Mouse (Mus musculus): ENCODE measurements around the gene S100a3. TPM values are rescaled to one million over a fixed set of nuclear protein-coding genes. Genes with fewer than 3 reads are reported as not detected.

Gene S100a3
- total and polyA plus RNA-seq, 3 experiments = not detected

DNA sequence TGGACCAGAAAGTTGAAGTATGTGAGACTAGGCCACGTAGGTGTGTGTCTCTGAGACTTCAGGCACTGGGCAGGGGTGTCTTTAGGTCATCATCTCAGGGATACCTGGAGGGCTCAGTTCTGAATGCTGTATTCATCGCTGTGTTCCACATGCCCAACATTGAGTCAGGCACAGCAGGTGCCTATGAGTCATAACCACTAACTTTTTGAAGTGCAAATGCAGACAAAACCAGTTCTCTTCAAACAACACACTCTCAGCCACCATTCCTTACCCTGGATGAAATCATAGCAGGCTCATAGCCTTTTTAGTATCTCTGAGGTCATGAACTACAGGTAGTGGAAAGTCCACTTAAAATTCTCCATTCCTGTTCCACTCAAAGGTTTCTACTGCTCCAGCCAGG lies 68.9 kb downstream of the S100a3 start:
- in situ Hi-C loops (cut with MboI; ENCODE audit: low pct_ligation_motif_present, low pct_unique_long_range_greater_than_20kb, low sequenced_read_pairs) = no loop called here
- H3K4me1 ChIP-seq (ENCODE audit: control insufficient read depth in 1 of 2, insufficient read depth in 2 of 2) = no peaks in the 10 kb centered on the region
- TF ChIP-seq RAD21 (IDR thresholded peaks at IDR 0.05; ENCODE audit: low read depth, low read length) (no peak), MXI1 (IDR thresholded peaks at IDR 0.05; ENCODE audit: low read depth, low read length) (no peak), IRF4 (IDR thresholded peaks at IDR 0.05; ENCODE audit: low read depth, low read length) (no peak), BHLHE40 (IDR thresholded peaks at IDR 0.05; ENCODE audit: low read depth, low read length) (0 out of 2 replicates have a peak, but pooled peaks have one; percentile 20), ELF1 (IDR thresholded peaks at IDR 0.05; ENCODE audit: low read depth, low read length) (no peak), ZC3H11A (IDR thresholded peaks at IDR 0.05; ENCODE audit: low read depth, low read length) (no peak), GABPA (IDR thresholded peaks at IDR 0.05; ENCODE audit: insufficient replicate concordance, low read depth, low read length) (no peak)
- H3K9ac ChIP-seq (ENCODE audit: insufficient read depth, low read depth) = no peak overlapping the region
- H3K9me3 ChIP-seq (replicated peaks; ENCODE audit: low read length) = no peaks in the 10 kb centered on the region
- no peak overlapping the region for H3K27ac ChIP-seq (ENCODE audit: insufficient read depth, low read depth)
- no peak overlapping the region for H3K4me3 ChIP-seq (replicated peaks in 1 of 3; ENCODE audit: low read depth in 2 of 3, low read length in 2 of 3, poor library complexity in 1 of 3)
- DNase-seq (ENCODE audit: extremely low read depth) = no peak
- H3K36me3 ChIP-seq (replicated peaks in 1 of 2; ENCODE audit: control insufficient read depth in 1 of 2, insufficient read depth in 1 of 2, low read length in 1 of 2) = no peaks in the 10 kb centered on the region
- H3K4me2 ChIP-seq (ENCODE audit: insufficient read depth, low read depth, poor library complexity, severe bottlenecking) = no peak overlapping the region
- dilution Hi-C loops (cut with MboI; ENCODE audit: extremely low pct_ligation_motif_present, extremely low pct_unique_long_range_greater_than_20kb, low sequenced_read_pairs) = no loop called here
- H3K27me3 ChIP-seq (replicated peaks) = peaks cover 3% of the 10 kb centered on the region
- no peaks in the 10 kb centered on the region for H3K79me2 ChIP-seq (replicated peaks; ENCODE audit: control insufficient read depth, extremely low read depth, insufficient read depth, poor library complexity, severe bottlenecking)

DNA sequence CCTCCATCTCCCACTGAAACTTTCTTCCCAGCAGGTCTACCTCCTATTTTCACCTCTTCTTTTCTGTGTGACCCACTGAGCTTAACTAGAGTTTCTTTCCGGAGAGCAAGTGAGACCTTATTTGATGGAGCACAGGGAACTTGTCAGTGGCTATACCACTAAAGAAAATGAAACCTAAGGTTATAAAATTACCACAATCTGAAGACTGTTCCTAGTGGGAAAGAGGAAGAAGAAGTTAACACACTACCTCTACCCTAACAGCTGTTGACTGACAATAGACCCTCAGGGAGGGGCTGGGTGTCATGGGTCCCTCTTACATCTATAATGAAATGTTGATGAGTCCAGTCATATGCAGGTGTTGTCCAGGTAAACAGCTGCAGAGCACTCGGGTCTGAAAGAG lies 71.6 kb downstream of the S100a3 start:
- in situ Hi-C loops (cut with MboI; ENCODE audit: low pct_ligation_motif_present, low pct_unique_long_range_greater_than_20kb, low sequenced_read_pairs) = no loop called here
- H3K27ac ChIP-seq (ENCODE audit: insufficient read depth, low read depth) = no peak overlapping the region
- no peaks in the 10 kb centered on the region for H3K4me1 ChIP-seq (ENCODE audit: control insufficient read depth in 1 of 2, insufficient read depth in 2 of 2)
- H3K36me3 ChIP-seq (replicated peaks in 1 of 2; ENCODE audit: control insufficient read depth in 1 of 2, insufficient read depth in 1 of 2, low read length in 1 of 2) = no peaks in the 10 kb centered on the region
- TF ChIP-seq HCFC1 (IDR thresholded peaks at IDR 0.05; ENCODE audit: low read depth, low read length) (no peak), PAX5 (IDR thresholded peaks at IDR 0.05; ENCODE audit: low read length) (no peak), CHD2 (IDR thresholded peaks at IDR 0.05; ENCODE audit: low read length) (no peak), SIN3A (IDR thresholded peaks at IDR 0.05; ENCODE audit: low read length) (no peak)
- no peak overlapping the region for H3K4me3 ChIP-seq (replicated peaks in 1 of 3; ENCODE audit: low read depth in 2 of 3, low read length in 2 of 3, poor library complexity in 1 of 3)
- H3K9me3 ChIP-seq (replicated peaks; ENCODE audit: low read length) = no peaks in the 10 kb centered on the region
- dilution Hi-C loops (cut with MboI; ENCODE audit: extremely low pct_ligation_motif_present, extremely low pct_unique_long_range_greater_than_20kb, low sequenced_read_pairs) = no loop called here
- no peak overlapping the region for H3K9ac ChIP-seq (ENCODE audit: insufficient read depth, low read depth)
- H3K27me3 ChIP-seq (replicated peaks) = peaks cover 9% of the 10 kb centered on the region
- H3K79me2 ChIP-seq (replicated peaks; ENCODE audit: control insufficient read depth, extremely low read depth, insufficient read depth, poor library complexity, severe bottlenecking) = no peaks in the 10 kb centered on the region
- no peak overlapping the region for H3K4me2 ChIP-seq (ENCODE audit: insufficient read depth, low read depth, poor library complexity, severe bottlenecking)
- no peak for DNase-seq (ENCODE audit: extremely low read depth)

DNA sequence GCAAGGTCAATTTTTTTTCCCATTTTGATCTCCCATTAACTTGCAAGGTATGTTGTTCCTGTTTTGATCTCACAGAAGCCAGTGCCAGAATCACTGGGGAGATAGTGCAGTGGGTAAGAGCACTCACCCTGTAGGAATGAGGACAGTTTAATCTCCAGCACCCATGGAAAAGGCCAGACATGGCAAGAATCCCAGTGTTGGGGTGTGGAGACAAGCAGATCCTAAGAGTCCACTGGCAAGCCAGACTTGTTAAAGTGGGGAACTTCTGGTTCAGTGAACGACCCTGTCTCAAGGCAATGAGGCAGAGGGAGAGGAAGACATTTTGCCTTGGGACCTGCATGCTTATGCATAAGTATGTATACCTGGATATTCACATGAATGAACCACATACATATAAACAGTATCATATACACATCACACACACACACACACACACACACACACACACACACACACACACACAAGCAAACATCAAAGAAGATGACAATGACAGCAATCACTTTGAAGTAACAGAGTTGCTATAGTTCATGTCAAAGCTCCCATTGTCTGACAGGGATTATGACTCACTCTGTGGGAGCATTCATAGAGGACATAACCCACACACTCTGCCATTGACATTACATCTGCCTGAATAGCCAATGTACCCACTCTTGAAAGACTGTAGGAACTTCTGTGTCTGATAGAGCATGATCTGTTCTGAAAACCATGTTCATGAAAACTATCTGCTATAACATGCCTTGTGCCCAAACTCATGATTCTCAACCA lies 78.3 kb downstream of the S100a3 start:
- H3K9ac ChIP-seq (ENCODE audit: insufficient read depth, low read depth) = no peak overlapping the region
- no peak overlapping the region for H3K27ac ChIP-seq (ENCODE audit: insufficient read depth, low read depth)
- no peaks in the 10 kb centered on the region for H3K36me3 ChIP-seq (replicated peaks in 1 of 2; ENCODE audit: control insufficient read depth in 1 of 2, insufficient read depth in 1 of 2, low read length in 1 of 2)
- no peaks in the 10 kb centered on the region for H3K4me1 ChIP-seq (ENCODE audit: control insufficient read depth in 1 of 2, insufficient read depth in 2 of 2)
- TF ChIP-seq EP300 (IDR thresholded peaks at IDR 0.05; ENCODE audit: low read length) (no peak), JUND (conservative IDR thresholded peaks at IDR 0.05; ENCODE audit: low read depth, low read length) (no peak)
- H3K4me2 ChIP-seq (ENCODE audit: insufficient read depth, low read depth, poor library complexity, severe bottlenecking) = no peak overlapping the region
- H3K9me3 ChIP-seq (replicated peaks; ENCODE audit: low read length) = no peaks in the 10 kb centered on the region
- no peak for DNase-seq (ENCODE audit: extremely low read depth)
- in situ Hi-C loops (cut with MboI; ENCODE audit: low pct_ligation_motif_present, low pct_unique_long_range_greater_than_20kb, low sequenced_read_pairs) (no loop called here), dilution Hi-C loops (cut with MboI; ENCODE audit: extremely low pct_ligation_motif_present, extremely low pct_unique_long_range_greater_than_20kb, low sequenced_read_pairs) (no loop called here)
- H3K27me3 ChIP-seq (replicated peaks) = peaks cover 30% of the 10 kb centered on the region
- H3K4me3 ChIP-seq (replicated peaks in 1 of 3; ENCODE audit: low read depth in 2 of 3, low read length in 2 of 3, poor library complexity in 1 of 3) = no peak overlapping the region
- H3K79me2 ChIP-seq (replicated peaks; ENCODE audit: control insufficient read depth, extremely low read depth, insufficient read depth, poor library complexity, severe bottlenecking) = no peaks in the 10 kb centered on the region
